Mouse (Mus musculus) heart, adult 2 months (tissue): ENCODE data around the gene Olfr507. TPM values are rescaled to one million over a fixed set of nuclear protein-coding genes. Genes with fewer than 3 reads are reported as not detected.
"Not testable (repeated sequence)": the region's sequence is repeated elsewhere in the genome, so short reads cannot be mapped to it uniquely, and the experiment has no call there.

Experiments
- DNase-seq, 2 experiments: peaks; one replicate each; pipeline ENCODE4 v3.0.0; 2021
- H3K27ac ChIP-seq: fragments of 200-600 bp; 2 replicates; pipeline ENCODE4 v1.8.1; 2022
- H3K27me3 ChIP-seq: fragments of 200-500 bp; 2 replicates; pipeline ENCODE4 v1.6.1; 2012; ENCODE audit warnings: mild to moderate bottlenecking, low read length, inconsistent platforms, mixed read lengths; ENCODE audit not compliant: control insufficient read depth, insufficient read depth
- H3K36me3 ChIP-seq: fragments of 200-500 bp; 2 replicates; pipeline ENCODE4 v1.6.1; 2012; ENCODE audit warnings: low read length, inconsistent platforms; ENCODE audit not compliant: control insufficient read depth, insufficient read depth
- H3K4me1 ChIP-seq: fragments of 200-500 bp; 2 replicates; pipeline ENCODE4 v1.6.1; 2011; ENCODE audit warnings: low read length; ENCODE audit not compliant: control insufficient read depth, insufficient read depth
- H3K4me3 ChIP-seq: fragments of 200-600 bp; 2 replicates; pipeline ENCODE4 v1.8.1; 2022
- H3K79me2 ChIP-seq: fragments of 200-500 bp; replicated peaks from 2 replicates; pipeline ENCODE4 v1.6.1; 2012; ENCODE audit warnings: mild to moderate bottlenecking, inconsistent platforms, low read length, moderate library complexity, mixed read lengths; ENCODE audit not compliant: control insufficient read depth, insufficient read depth
- H3K9ac ChIP-seq: fragments of 200-500 bp; 2 replicates; pipeline ENCODE4 v1.6.1; 2012; ENCODE audit warnings: low read depth, mild to moderate bottlenecking, control low read depth, inconsistent platforms, low read length, mixed read lengths
- CTCF ChIP-seq: fragments of 200-600 bp; IDR thresholded peaks from 2 replicates; pipeline ENCODE4 v1.8.1; 2022; ENCODE audit warnings: antibody characterized with exemption, mild to moderate bottlenecking, moderate library complexity
- EP300 ChIP-seq: fragments of 200-500 bp; IDR thresholded peaks from 2 replicates; pipeline ENCODE4 v1.6.1; 2011; ENCODE audit warnings: low read depth, low read length, control low read depth; ENCODE audit not compliant: insufficient read depth
- POLR2A ChIP-seq: fragments of 200-500 bp; IDR thresholded peaks from 2 replicates; pipeline ENCODE4 v1.6.1; 2011; ENCODE audit warnings: mild to moderate bottlenecking, low read depth, low read length, control low read depth; ENCODE audit not compliant: insufficient read depth
- WGBS: fragments of 180-500 bp; shearing (Covaris S2); methylation state at CpG from one replicate; pipeline ENCODE4 v1.1.7; 2018; 5-methylcytosine and 5-hydroxymethylcytosine counted together
- intact Hi-C: fragments of 180-260 bp; cut with DNase I; formaldehyde crosslinking; loops from one replicate; pipeline ENCODE4 v1.15.1; 2025
- long read RNA-seq: library from polyadenylated mRNA; stranded (forward); transcript quantifications from one replicate; pipeline ENCODE4 v2.0.0, GENCODE M21; 2021
- polyA plus RNA-seq: library from polyadenylated mRNA; depleted of rRNA; stranded (reverse); fragments of >200 nt; gene quantifications from 2 replicates; pipeline ENCODE4 v1.2.3, GENCODE M21; 2012; rRNA removed
- total RNA-seq, 2 experiments: library from RNA; stranded (reverse); gene quantifications; 2 replicates each; pipeline ENCODE4 v1.2.3; 2021

Gene Olfr507
- not detected for total RNA-seq
- not detected in 2 replicates for polyA plus RNA-seq
- long read RNA-seq, result 0 reads

DNA sequence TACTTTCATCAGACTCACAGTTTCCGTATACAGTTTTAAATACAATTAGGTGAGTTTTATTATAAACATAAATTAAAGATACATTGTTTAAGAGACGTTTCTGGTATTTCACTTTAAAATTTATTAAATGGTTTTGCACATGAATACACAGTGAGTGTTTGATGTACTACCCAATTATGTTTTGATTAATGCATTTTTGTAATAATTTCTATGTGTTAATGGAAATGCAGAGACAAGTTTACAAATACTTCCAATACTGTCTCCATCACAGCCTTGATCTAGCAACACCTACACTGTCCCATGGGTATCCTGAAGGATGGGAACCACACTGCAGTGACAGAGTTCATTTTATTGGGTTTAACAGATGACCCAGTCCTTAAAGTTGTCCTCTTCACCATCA is at the start of gene Olfr507:
TSS of gene Olfr507 (plus strand) at position 301 of the 400 bp plus-strand sequence.
- TF ChIP-seq EP300, result no peak
- TF ChIP-seq CTCF, result no peak
- no peak for TF ChIP-seq POLR2A
- Histone ChIP-seq H3K27ac (no peak within 1 kb of the TSS), H3K9ac (no peak within 1 kb of the TSS), H3K36me3 (no peaks in the 10 kb centered on the region), H3K4me1 (no peaks in the 10 kb centered on the region), H3K27me3 (no peaks in the 10 kb centered on the region), H3K4me3 (no peak within 1 kb of the TSS), H3K79me2 (no peaks in the 10 kb centered on the region)
- 61% methylated on average over 2 of the region's 2 CpGs for WGBS
- intact Hi-C loops, result no loop called here
- DNase-seq, result no peak

DNA sequence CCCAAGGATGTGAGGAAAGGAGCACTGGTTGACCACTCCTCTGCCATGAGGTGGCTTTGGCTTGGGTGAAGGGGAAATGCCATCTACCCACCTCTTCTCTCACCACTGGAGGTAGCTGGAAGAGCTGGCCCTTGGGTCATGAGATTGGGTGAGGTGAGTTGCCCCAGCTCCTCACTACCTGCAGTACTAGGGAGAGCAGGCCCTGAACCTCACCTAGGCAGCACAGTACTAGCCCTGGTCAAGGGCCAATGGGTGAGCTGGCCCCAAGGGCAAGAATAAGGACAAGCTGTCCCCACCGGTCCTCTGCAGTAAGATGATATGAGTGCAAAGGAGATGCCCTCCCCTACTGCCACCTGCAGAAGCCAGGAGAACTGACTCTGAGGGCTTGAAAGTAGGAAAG is 31.8 kb upstream of the Olfr507 start:
- Histone ChIP-seq H3K27me3 (no peaks in the 10 kb centered on the region), H3K27ac (no peak overlapping the region), H3K4me3 (no peak overlapping the region), H3K36me3 (no peaks in the 10 kb centered on the region), H3K9ac (no peak overlapping the region), H3K4me1 (no peaks in the 10 kb centered on the region), H3K79me2 (no peaks in the 10 kb centered on the region)
- 75% methylated on average over 1 of the region's 1 CpGs for WGBS
- intact Hi-C loops, result no loop called here
- TF ChIP-seq EP300 (no peak), CTCF (no peak), POLR2A (no peak)
- no peak for DNase-seq

DNA sequence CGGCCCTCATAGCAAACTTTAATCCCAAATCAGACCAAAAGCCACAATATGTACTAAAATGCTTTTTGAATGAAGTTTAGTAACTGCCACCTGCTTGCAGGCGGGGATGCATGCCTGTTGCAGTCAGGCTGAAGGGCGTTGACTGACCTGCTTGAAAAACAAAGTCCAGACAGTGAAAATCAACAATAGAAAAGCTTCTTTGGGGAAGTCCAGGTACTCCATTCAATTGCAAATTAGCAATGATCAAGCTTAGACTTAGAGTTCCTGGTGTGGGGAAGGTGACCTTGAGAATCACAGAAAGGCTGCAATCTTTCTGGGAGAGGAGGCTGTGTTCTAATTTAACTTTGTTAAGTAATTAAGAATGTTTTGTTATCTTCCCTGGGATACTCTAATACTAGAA is 19.7 kb upstream of the Olfr507 start:
- H3K9ac ChIP-seq, H3K79me2 ChIP-seq, H3K4me1 ChIP-seq, H3K4me3 ChIP-seq, DNase-seq, H3K27ac ChIP-seq, H3K27me3 ChIP-seq, H3K36me3 ChIP-seq, intact Hi-C loops: not testable (repeated sequence)
- WGBS, result 57% methylated on average over 3 of the region's 3 CpGs

- Histone ChIP-seq H3K4me3 (no peak within 1 kb of the TSS), H3K27ac (no peak within 1 kb of the TSS), H3K36me3 (no peaks in the 10 kb centered on the region), H3K4me1 (no peaks in the 10 kb centered on the region), H3K9ac (no peak within 1 kb of the TSS), H3K27me3 (no peaks in the 10 kb centered on the region), H3K79me2 (no peaks in the 10 kb centered on the region)
- DNase-seq, result no peak
- no peak for TF ChIP-seq CTCF
- intact Hi-C loops, result no loop called here
Observed at GRCm38 (mm10) chr7:108610487-108610886, 11.1 kb upstream of the Olfr507 start, which contains the start of gene Olfr506. Gene Olfr506 (plus strand): TSS chr7:108610787.

DNA sequence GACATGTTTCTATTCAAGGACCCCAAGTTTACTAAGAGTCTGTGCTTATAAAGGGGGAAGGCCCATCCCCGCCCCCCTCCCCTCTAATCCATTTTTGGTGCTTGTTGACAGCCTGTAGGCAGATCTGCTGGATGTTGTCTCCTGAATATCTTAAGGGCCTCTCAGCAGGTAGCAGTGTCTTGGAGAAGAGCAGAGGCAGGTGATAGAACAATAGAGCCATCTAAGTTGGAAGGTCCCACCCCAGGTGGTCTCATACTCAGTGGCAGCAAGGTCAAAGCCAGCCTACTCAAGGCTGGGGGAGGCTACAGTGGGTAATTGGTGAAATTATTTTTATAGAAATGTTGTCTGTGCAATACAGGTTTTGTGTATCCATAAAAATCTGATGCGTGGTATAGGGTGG is 7.5 kb upstream of the Olfr507 start:
- Histone ChIP-seq H3K4me1 (no peaks in the 10 kb centered on the region), H3K27ac (no peak overlapping the region), H3K27me3 (no peaks in the 10 kb centered on the region), H3K9ac (no peak overlapping the region), H3K79me2 (no peaks in the 10 kb centered on the region), H3K4me3 (no peak overlapping the region), H3K36me3 (no peaks in the 10 kb centered on the region)
- WGBS, result 65% methylated on average over 2 of the region's 2 CpGs
- TF ChIP-seq POLR2A, result no peak
- TF ChIP-seq CTCF, result no peak
- no peak for TF ChIP-seq EP300
- no peak for DNase-seq
- intact Hi-C loops, result no loop called here

- not testable (repeated sequence) for DNase-seq
Observed at GRCm38 (mm10) chr7:108616781-108617180, 4.8 kb upstream of the Olfr507 start.

GRCm38 (mm10) chr7:108629694-108630093 is 8.1 kb downstream of the Olfr507 start, which contains the start of gene Olfr508:
Gene Olfr508 (plus strand): TSS chr7:108629994.
- Histone ChIP-seq H3K27me3 (no peaks in the 10 kb centered on the region), H3K4me1 (no peaks in the 10 kb centered on the region), H3K36me3 (no peaks in the 10 kb centered on the region), H3K27ac (no peak within 1 kb of the TSS), H3K9ac (no peak within 1 kb of the TSS), H3K79me2 (no peaks in the 10 kb centered on the region), H3K4me3 (no peak within 1 kb of the TSS)
- intact Hi-C loops, result no loop called here
- DNase-seq, result no peak
- 57% methylated on average over 3 of the region's 3 CpGs for WGBS
- TF ChIP-seq CTCF (no peak), POLR2A (no peak), EP300 (no peak)

More at GRCm38 (mm10) chr7:108616781-108617180, 4.8 kb upstream of the Olfr507 start:
- H3K79me2 ChIP-seq, H3K27me3 ChIP-seq, H3K4me3 ChIP-seq, H3K4me1 ChIP-seq, H3K27ac ChIP-seq, H3K36me3 ChIP-seq, intact Hi-C loops, H3K9ac ChIP-seq: not testable (repeated sequence)
- WGBS, result 57% methylated on average over 3 of the region's 3 CpGs
